28 mouse cellular contexts compared by ENCODE assay signal in genomic region chr2:140970181-140970580, GRCm38 (mm10).
A peak's percentile ranks its signal among the peaks of the same experiment; 100 is the strongest.
DNase-seq lines count a peak whose midpoint lies in the region; ATAC-seq and TF ChIP-seq lines count a peak whose summit lies in the region.
"Had no signal": no experiment of that assay in that cellular context is flagged by ENCODE, and none has a peak within 500 bp of the region (broad histone marks: within the 10 kb centered on the region; RNA-seq: fewer than 3 reads in every experiment).

No protein-coding gene starts in this region.

- H3K4me3 ChIP-seq in forebrain, postnatal 0 days (ENCODE audit: low read depth, low read length), result no peak overlapping the region
- H3K4me3 ChIP-seq in forebrain, embryonic 12.5 days (replicated peaks), result no peak overlapping the region
- H3K4me3 ChIP-seq in lung, adult 2 months (replicated peaks; ENCODE audit: extremely low read depth, low read depth, low read length), result no peak overlapping the region
- H3K4me3 ChIP-seq: embryonic facial prominence, embryonic 13.5 days; embryonic facial prominence, embryonic 15.5 days; erythroblast, embryonic 14.5 days had no signal

- no peak for TF ChIP-seq POLR2A in lung, adult 2 months (IDR thresholded peaks at IDR 0.05; ENCODE audit: borderline replicate concordance, extremely low read depth, low read depth, low read length)

- H3K27ac ChIP-seq in forebrain, postnatal 0 days (ENCODE audit: low read depth, low read length), result no peak overlapping the region
- no peak overlapping the region for H3K27ac ChIP-seq in forebrain, embryonic 12.5 days
- H3K27ac ChIP-seq: embryonic facial prominence, embryonic 13.5 days; embryonic facial prominence, embryonic 15.5 days had no signal

- no peaks in the 10 kb centered on the region for H3K9me3 ChIP-seq in forebrain, postnatal 0 days (ENCODE audit: low read length)
- no peaks in the 10 kb centered on the region for H3K9me3 ChIP-seq in forebrain, embryonic 12.5 days
- H3K9me3 ChIP-seq: embryonic facial prominence, embryonic 13.5 days; embryonic facial prominence, embryonic 15.5 days; G1E had no signal

- no peaks in the 10 kb centered on the region for H3K27me3 ChIP-seq in forebrain, postnatal 0 days (ENCODE audit: insufficient read depth, low read length)
- H3K27me3 ChIP-seq in forebrain, embryonic 12.5 days, result no peaks in the 10 kb centered on the region
- H3K27me3 ChIP-seq: CH12.LX; embryonic facial prominence, embryonic 13.5 days; embryonic facial prominence, embryonic 15.5 days; Patski had no signal

- H3K9ac ChIP-seq in forebrain, postnatal 0 days, result no peak overlapping the region
- no peak overlapping the region for H3K9ac ChIP-seq in forebrain, embryonic 12.5 days
- H3K9ac ChIP-seq: embryonic facial prominence, embryonic 13.5 days; embryonic facial prominence, embryonic 15.5 days had no signal

- no peak overlapping the region for H3K4me2 ChIP-seq in forebrain, postnatal 0 days (ENCODE audit: low read depth)
- no peak overlapping the region for H3K4me2 ChIP-seq in forebrain, embryonic 12.5 days
- H3K4me2 ChIP-seq: embryonic facial prominence, embryonic 13.5 days; embryonic facial prominence, embryonic 15.5 days had no signal

- no peak for ATAC-seq in forebrain, postnatal 0 days
- no peak for ATAC-seq in forebrain, embryonic 12.5 days (ENCODE audit: low FRiP score)
- ATAC-seq: activated CD4-positive, CD25-positive, alpha-beta regulatory T cell, adult 4 months; CD4-positive, CD25-positive, alpha-beta regulatory T cell, adult 4 months; forebrain, embryonic 14.5 days; forebrain, embryonic 16.5 days; Patski had no signal

- no peaks in the 10 kb centered on the region for H3K36me3 ChIP-seq in forebrain, postnatal 0 days (ENCODE audit: insufficient read depth)
- no peaks in the 10 kb centered on the region for H3K36me3 ChIP-seq in forebrain, embryonic 12.5 days (replicated peaks)
- H3K36me3 ChIP-seq: embryonic facial prominence, embryonic 13.5 days; embryonic facial prominence, embryonic 15.5 days; G1E had no signal

- no peak for TF ChIP-seq CTCF in forebrain, postnatal 0 days (IDR thresholded peaks at IDR 0.05; ENCODE audit: low read depth)
- TF ChIP-seq CTCF in lung, adult 2 months (IDR thresholded peaks at IDR 0.05; ENCODE audit: insufficient read depth, low read length), result no peak

- H3K4me1 ChIP-seq in forebrain, postnatal 0 days (ENCODE audit: insufficient read depth), result no peaks in the 10 kb centered on the region
- H3K4me1 ChIP-seq in forebrain, embryonic 12.5 days, result no peaks in the 10 kb centered on the region
- no peaks in the 10 kb centered on the region for H3K4me1 ChIP-seq in lung, adult 2 months (ENCODE audit: control insufficient read depth, insufficient read depth, low read length)
- H3K4me1 ChIP-seq: embryonic facial prominence, embryonic 13.5 days; embryonic facial prominence, embryonic 15.5 days had no signal

- peak; percentile 17 for DNase-seq in forebrain, postnatal 0 days
- peak; percentile 8 for DNase-seq in right cerebral cortex, adult 18-20 months
- DNase-seq in right cerebral cortex, postnatal 14 days, result no peak
- peak; percentile 20 for DNase-seq in gonadal fat pad, adult 2 months (ENCODE audit: low read depth)
- no peak for DNase-seq in lung, adult 2 months
- DNase-seq in lung, adult 18-20 months, result no peak
- DNase-seq: adrenal gland, adult 8-10 months; adrenal gland, postnatal 14 days; adrenal gland, postnatal 36 days; B cell, adult 2 months; cerebellum, adult 11 months; cerebellum, adult 18-20 months; cerebellum, adult 8-10 months; cerebellum, adult 9-11 months; cerebellum, postnatal 14 days; cerebellum, postnatal 36 days; embryo, embryonic 11 days had no signal

- 82% methylated on average over 2 of the region's 2 CpGs for WGBS in forebrain, postnatal 0 days
- WGBS in forebrain, embryonic 12.5 days, result 92% methylated on average over 2 of the region's 2 CpGs
- WGBS in lung, adult 2 months, result 76% methylated on average over 2 of the region's 2 CpGs

Comparison
In these comparisons a context has a peak if more than half of its experiments do, and no peak if none do; other contexts are left out.
1. DNase-seq: peak in forebrain, postnatal 0 days (single experiment), right cerebral cortex, adult 18-20 months (single experiment) and gonadal fat pad, adult 2 months (single experiment); none in right cerebral cortex, postnatal 14 days (single experiment), lung, adult 2 months (single experiment) and lung, adult 18-20 months (0 of 2).